Mouse (Mus musculus): ENCODE measurements around the gene Ampd1.

Gene Ampd1

DNA sequence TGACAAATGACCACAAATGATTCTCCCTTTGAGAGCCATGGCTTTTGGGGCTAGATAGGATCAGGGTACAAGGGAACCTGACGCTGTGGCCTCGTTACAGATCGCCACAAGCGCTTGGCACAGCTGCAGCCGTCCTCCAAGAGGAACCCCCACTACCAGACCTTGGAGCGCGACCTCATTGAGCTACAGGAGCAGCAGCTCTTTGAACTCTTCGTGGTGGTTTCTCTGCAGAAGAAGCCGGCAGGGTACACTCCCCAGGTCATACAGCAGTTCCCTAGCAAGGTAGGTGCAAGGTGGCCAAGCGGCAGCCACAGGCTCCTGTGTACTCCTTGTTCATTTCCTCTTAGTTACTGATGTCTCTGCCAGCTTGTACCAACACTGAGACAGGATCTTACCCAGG is 75.1 kb downstream of the Ampd1 start:
- no peak for DNase-seq (ENCODE audit: low read depth)

All from naive thymus-derived CD4-positive, alpha-beta T cell, adult 2 months (primary cell).